Mouse (Mus musculus) spleen, adult 2 months (tissue): ENCODE results near the gene Gm43517. TPM values are rescaled to one million over a fixed set of nuclear protein-coding genes. Genes with fewer than 3 reads are reported as not detected.

Experiments used
- DNase-seq, 2 experiments: peaks; one replicate each; pipeline versions ENCODE4 v3.0.0 to v3.0.0-alpha.2; 2012 to 2021; ENCODE audit warnings: low spot score in 2 of 2, low read depth in 1 of 2
- H3K27ac ChIP-seq: fragments of 200-500 bp; 2 replicates; pipeline ENCODE4 v1.5.1; 2012; ENCODE audit warnings: low read length, inconsistent platforms; ENCODE audit not compliant: insufficient read depth
- H3K27me3 ChIP-seq: fragments of 200-500 bp; 2 replicates; pipeline ENCODE4 v1.6.1; 2012; ENCODE audit warnings: mild to moderate bottlenecking, moderate library complexity, low read length, inconsistent platforms; ENCODE audit not compliant: control insufficient read depth, insufficient read depth
- H3K36me3 ChIP-seq: fragments of 200-500 bp; 2 replicates; pipeline ENCODE4 v1.6.1; 2012; ENCODE audit warnings: mild to moderate bottlenecking, low read length, inconsistent platforms; ENCODE audit not compliant: control insufficient read depth, insufficient read depth
- H3K4me1 ChIP-seq: fragments of 200-500 bp; 2 replicates; pipeline ENCODE4 v1.6.1; 2011; ENCODE audit warnings: inconsistent platforms; ENCODE audit not compliant: control insufficient read depth, insufficient read depth, insufficient read length
- H3K4me3 ChIP-seq: fragments of 200-500 bp; 2 replicates; pipeline ENCODE4 v1.5.1; 2011; ENCODE audit warnings: mild to moderate bottlenecking, inconsistent platforms; ENCODE audit not compliant: insufficient read depth, insufficient read length; ENCODE audit errors: extremely low read depth
- CTCF ChIP-seq: fragments of 200-500 bp; IDR thresholded peaks from 2 replicates; pipeline ENCODE4 v1.5.1; 2011; ENCODE audit warnings: mild to moderate bottlenecking, inconsistent platforms; ENCODE audit not compliant: insufficient read depth, insufficient read length, insufficient replicate concordance; ENCODE audit errors: extremely low read depth
- POLR2A ChIP-seq: fragments of 200-500 bp; IDR thresholded peaks from 2 replicates; pipeline ENCODE4 v1.6.1; 2011; ENCODE audit warnings: low read depth, low read length, inconsistent platforms
- WGBS: fragments of 180-500 bp; shearing (Covaris S2); methylation state at CpG from one replicate; pipeline ENCODE4 v1.1.7; 2018; 5-methylcytosine and 5-hydroxymethylcytosine counted together
- polyA plus RNA-seq: library from polyadenylated mRNA; depleted of rRNA; stranded (reverse); fragments of >200 nt; gene quantifications from 2 replicates; pipeline ENCODE4 v1.2.3, GENCODE M21; 2012

Gm43517 gene
- polyA plus RNA-seq, 1 experiment = not detected

- peaks cover 7% of the 10 kb centered on the region; the same call in 1 of the 2 replicates for H3K27me3 ChIP-seq
- no peak for DNase-seq
- no peak overlapping the region for H3K27ac ChIP-seq
- no peak overlapping the region for H3K4me3 ChIP-seq
- H3K4me1 ChIP-seq = no peaks in the 10 kb centered on the region
- whole genome bisulfite sequencing = 11% methylated on average over 15 of the region's 15 CpGs
- TF ChIP-seq POLR2A = no peak
- TF ChIP-seq CTCF = no peak
- H3K36me3 ChIP-seq = no peaks in the 10 kb centered on the region
These were observed 9.3 kb upstream of the Gm43517 start for GRCm38 (mm10) chr12:49375427-49376317.

GRCm38 (mm10) chr12:49376318-49376992, 8.5 kb upstream of the Gm43517 start:
- H3K4me1 ChIP-seq = no peaks in the 10 kb centered on the region
- WGBS = 14% methylated on average over 19 of the region's 19 CpGs
- H3K4me3 ChIP-seq = no peak overlapping the region
- H3K27me3 ChIP-seq = peaks cover 7% of the 10 kb centered on the region; the same call in 1 of the 2 replicates
- DNase-seq = no peak
- TF ChIP-seq CTCF = no peak
- no peak overlapping the region for H3K27ac ChIP-seq
- H3K36me3 ChIP-seq = no peaks in the 10 kb centered on the region

GRCm38 (mm10) chr12:49377281-49377970, 7.5 kb upstream of the Gm43517 start:
- TF ChIP-seq CTCF (no peak), POLR2A (no peak)
- DNase-seq = no peak
- WGBS = 11% methylated on average over 15 of the region's 15 CpGs
- peaks cover 7% of the 10 kb centered on the region; the same call in 1 of the 2 replicates for H3K27me3 ChIP-seq
- H3K27ac ChIP-seq = no peak overlapping the region
- no peaks in the 10 kb centered on the region for H3K4me1 ChIP-seq
- no peaks in the 10 kb centered on the region for H3K36me3 ChIP-seq
- no peak overlapping the region for H3K4me3 ChIP-seq

- Histone ChIP-seq H3K4me1 (no peaks in the 10 kb centered on the region), H3K27me3 (peaks cover 16% of the 10 kb centered on the region; the same call in 1 of the 2 replicates), H3K4me3 (no peak overlapping the region), H3K27ac (no peak overlapping the region), H3K36me3 (no peaks in the 10 kb centered on the region)
- TF ChIP-seq POLR2A (no peak), CTCF (no peak)
- WGBS = 7% methylated on average over 1 of the region's 1 CpGs
- no peak for DNase-seq
These were observed 6.1 kb upstream of the Gm43517 start for GRCm38 (mm10) chr12:49378920-49379319.

GRCm38 (mm10) chr12:49379446-49379845, 5.5 kb upstream of the Gm43517 start:
- no peak overlapping the region for H3K4me3 ChIP-seq
- H3K27ac ChIP-seq = no peak overlapping the region
- TF ChIP-seq CTCF (no peak), POLR2A (no peak)
- H3K36me3 ChIP-seq = no peaks in the 10 kb centered on the region
- DNase-seq = no peak
- 9% methylated on average over 11 of the region's 11 CpGs for WGBS
- peaks cover 18% of the 10 kb centered on the region for H3K27me3 ChIP-seq
- no peaks in the 10 kb centered on the region for H3K4me1 ChIP-seq

- peaks cover 20% of the 10 kb centered on the region for H3K27me3 ChIP-seq
- H3K4me3 ChIP-seq = no peak overlapping the region
- no peak overlapping the region for H3K27ac ChIP-seq
- H3K36me3 ChIP-seq = no peaks in the 10 kb centered on the region
- no peak for DNase-seq
- no peaks in the 10 kb centered on the region for H3K4me1 ChIP-seq
- TF ChIP-seq POLR2A (no peak), CTCF (no peak)
- WGBS = 4% methylated on average over 4 of the region's 4 CpGs
These were observed 4.5 kb upstream of the Gm43517 start for GRCm38 (mm10) chr12:49380442-49380841.
